Mouse (Mus musculus): ENCODE data around the gene Filip1l.
A peak's percentile ranks its signal among the peaks of the same experiment; 100 is the strongest.

The Filip1l gene

GRCm38 (mm10) chr16:57577519-57577918, 224.6 kb downstream of the Filip1l start:
- DNase-seq = no peak

DNA sequence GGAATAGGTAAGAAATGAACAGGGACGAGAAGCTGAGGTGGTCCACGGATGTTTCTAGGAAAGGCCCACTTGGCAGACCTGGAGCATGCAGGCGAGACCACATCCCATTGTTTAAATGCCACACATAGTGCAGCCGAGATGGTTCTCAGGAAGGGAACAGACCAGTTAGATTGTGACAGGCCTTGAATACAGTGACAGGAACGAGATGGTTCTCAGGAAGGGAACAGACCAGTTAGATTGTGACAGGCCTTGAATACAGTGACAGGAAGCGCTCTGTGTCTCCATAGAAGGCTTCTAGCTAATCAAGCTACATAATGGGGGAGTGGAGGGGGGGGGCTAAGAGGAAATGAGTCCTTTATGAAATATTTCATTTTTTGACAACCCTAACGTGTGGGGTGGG, 227.1 kb downstream of the Filip1l start:
- DNase-seq = no peak

DNA sequence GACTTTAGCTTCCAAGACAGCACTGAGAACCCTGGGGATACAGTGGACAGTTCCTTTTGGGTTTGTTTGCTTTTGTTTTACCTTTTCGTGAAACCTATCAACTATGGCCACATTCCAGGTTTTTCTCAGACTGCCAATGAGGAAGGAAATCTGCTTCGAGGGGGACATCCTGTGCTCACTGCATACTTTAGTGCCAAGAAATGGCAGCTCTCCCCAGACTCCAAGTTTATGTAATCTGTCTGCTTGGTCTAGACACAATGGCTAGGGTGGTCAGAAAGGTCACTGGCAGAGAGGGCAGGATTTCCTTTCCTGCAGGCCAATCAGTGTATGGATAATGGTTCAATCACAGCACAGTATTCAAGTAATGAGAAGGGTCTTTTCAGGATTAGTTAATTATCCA, 229.1 kb downstream of the Filip1l start:
- no peak for DNase-seq

- no peak for DNase-seq
These were observed 232.3 kb downstream of the Filip1l start for GRCm38 (mm10) chr16:57585201-57585600.

DNA sequence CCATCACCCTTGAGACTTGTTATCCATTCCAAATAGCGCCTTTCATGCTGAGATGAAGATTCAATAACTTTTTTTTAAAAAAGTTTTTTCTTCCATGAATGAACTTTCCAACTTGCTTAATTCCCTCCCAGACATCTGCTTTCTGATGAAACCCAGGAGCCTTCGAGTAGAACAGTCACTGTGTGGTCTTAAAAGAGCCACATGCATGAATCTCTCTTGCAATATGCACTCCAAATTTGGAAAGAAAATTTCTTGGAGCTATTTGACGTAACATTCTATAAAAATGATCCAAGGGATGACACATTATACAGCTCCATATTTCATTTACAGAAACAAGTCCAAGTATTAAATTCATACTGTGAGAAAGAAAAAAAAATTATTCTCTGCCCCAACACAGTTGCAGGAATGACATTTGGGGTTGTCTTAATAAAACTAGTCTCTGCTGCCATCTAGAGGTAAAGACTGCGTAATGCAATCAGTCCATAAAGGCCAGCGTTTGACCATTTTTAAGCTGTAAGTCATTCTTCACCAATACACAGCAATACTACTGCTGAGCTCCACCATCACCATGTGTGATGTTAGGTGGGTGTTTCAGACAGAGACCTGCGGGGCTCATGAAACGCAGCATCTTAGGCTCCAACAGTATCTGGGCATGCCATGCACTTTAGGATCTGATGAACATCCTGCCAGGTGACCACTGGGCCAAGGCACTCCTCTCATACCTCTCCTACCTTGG, 240.7 kb downstream of the Filip1l start:
- DNase-seq = peak; percentile 35

- DNase-seq = no peak
These were observed 244.5 kb downstream of the Filip1l start for GRCm38 (mm10) chr16:57597295-57597957.

- DNase-seq = no peak
These were observed 248.1 kb downstream of the Filip1l start for GRCm38 (mm10) chr16:57601031-57601430.

GRCm38 (mm10) chr16:57606444-57607227, 253.7 kb downstream of the Filip1l start, which contains the start of gene Cmss1:
TSS of gene Cmss1 (minus strand) at chr16:57606864.
- DNase-seq = peak; percentile 78

DNA sequence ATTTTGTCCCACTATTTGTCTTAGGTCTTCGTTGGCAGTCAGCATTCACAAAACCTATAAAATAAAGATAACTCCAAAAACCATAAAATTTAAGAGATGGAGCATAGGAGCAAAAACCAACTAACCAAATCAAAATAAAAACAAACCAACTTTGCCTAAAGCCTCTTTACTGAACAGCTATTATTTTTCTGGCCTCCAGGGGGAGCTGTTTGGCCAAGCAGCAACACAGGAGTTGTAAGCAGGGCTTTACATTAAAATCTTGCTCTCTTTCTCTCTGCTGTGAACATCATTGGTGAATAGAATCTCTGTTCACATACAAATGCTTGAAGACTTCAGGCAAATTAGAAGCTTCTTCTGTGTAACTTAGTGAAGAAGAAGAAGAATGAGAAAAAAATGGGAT, 258.9 kb downstream of the Filip1l start:
- DNase-seq = peak; percentile 17
